Mouse (Mus musculus): Measurements from ENCODE around the gene Sdsl. TPM values are rescaled to one million over a fixed set of nuclear protein-coding genes. Genes with fewer than 3 reads are reported as not detected.

Sdsl gene
- polyA plus RNA-seq, 1 experiment from 2014 or later = 7.9 TPM

- peaks cover 70% of the 10 kb centered on the region for H3K27me3 ChIP-seq (replicated peaks)
- no peak for ATAC-seq (ENCODE audit: low FRiP score)
These were observed 46.0 kb downstream of the Sdsl start for GRCm38 (mm10) chr5:120426572-120426971.

GRCm38 (mm10) chr5:120425711-120426110 is 46.9 kb downstream of the Sdsl start:
- 0% methylated on average over 13 of the region's 20 CpGs for WGBS
- H3K27ac ChIP-seq (replicated peaks) = peak overlapping the region; percentile 91
- peak overlapping the region; percentile 48 for H3K9ac ChIP-seq (replicated peaks)
- no peak; the same call in 1 of the 2 replicates for ATAC-seq (ENCODE audit: low FRiP score)
- peak overlapping the region; percentile 38 for H3K4me3 ChIP-seq (replicated peaks)
- no peaks in the 10 kb centered on the region for H3K36me3 ChIP-seq
- H3K9me3 ChIP-seq (replicated peaks) = no peaks in the 10 kb centered on the region
- H3K27me3 ChIP-seq (replicated peaks) = peaks cover 67% of the 10 kb centered on the region
- H3K4me2 ChIP-seq = peak overlapping the region; percentile 55
- 0 out of 2 replicates have a peak, but pooled peaks cover 6% of the 10 kb centered on the region for H3K4me1 ChIP-seq

More at GRCm38 (mm10) chr5:120426572-120426971, 46.0 kb downstream of the Sdsl start:
- Histone ChIP-seq H3K36me3 (no peaks in the 10 kb centered on the region), H3K4me1 (0 out of 2 replicates have a peak, but pooled peaks cover 6% of the 10 kb centered on the region), H3K9me3 (replicated peaks) (no peaks in the 10 kb centered on the region), H3K27ac (replicated peaks) (peak overlapping the region; percentile 88), H3K9ac (replicated peaks) (peak overlapping the region; percentile 47), H3K4me2 (peak overlapping the region; percentile 55), H3K4me3 (replicated peaks) (peak overlapping the region; percentile 31)
- WGBS = under 1% methylated on average over 10 of the region's 10 CpGs

- Histone ChIP-seq H3K4me2 (peak overlapping the region; percentile 55), H3K36me3 (no peaks in the 10 kb centered on the region), H3K27me3 (replicated peaks) (peaks cover 63% of the 10 kb centered on the region), H3K4me1 (0 out of 2 replicates have a peak, but pooled peaks cover 6% of the 10 kb centered on the region), H3K9ac (replicated peaks) (peak overlapping the region; percentile 43), H3K4me3 (replicated peaks) (peak overlapping the region; percentile 38), H3K9me3 (replicated peaks) (no peaks in the 10 kb centered on the region), H3K27ac (replicated peaks) (peak overlapping the region; percentile 91)
- WGBS = under 1% methylated on average over 11 of the region's 11 CpGs
- ATAC-seq (ENCODE audit: low FRiP score) = no peak
These were observed 48.0 kb downstream of the Sdsl start for GRCm38 (mm10) chr5:120424657-120425056.

- peak overlapping the region; percentile 38 for H3K4me3 ChIP-seq (replicated peaks)
- H3K9ac ChIP-seq (replicated peaks) = peak overlapping the region; percentile 43; the same call in 1 of the 2 replicates
- H3K27me3 ChIP-seq (replicated peaks) = peaks cover 63% of the 10 kb centered on the region
- no peaks in the 10 kb centered on the region for H3K9me3 ChIP-seq (replicated peaks)
- 1% methylated on average over 19 of the region's 19 CpGs for WGBS
- 0 out of 2 replicates have a peak, but pooled peaks cover 6% of the 10 kb centered on the region for H3K4me1 ChIP-seq
- no peak for ATAC-seq (ENCODE audit: low FRiP score)
- H3K36me3 ChIP-seq = no peaks in the 10 kb centered on the region
- H3K4me2 ChIP-seq = peak overlapping the region; percentile 55
- H3K27ac ChIP-seq (replicated peaks) = peak overlapping the region; percentile 91
These were observed 48.6 kb downstream of the Sdsl start for GRCm38 (mm10) chr5:120424039-120424438.

GRCm38 (mm10) chr5:120420106-120420505 is 52.5 kb downstream of the Sdsl start:
- H3K4me1 ChIP-seq = 0 out of 2 replicates have a peak, but pooled peaks cover 3% of the 10 kb centered on the region
- H3K27ac ChIP-seq (replicated peaks) = 0 out of 2 replicates have a peak overlapping the region, but pooled peaks have one; percentile 3
- no peak overlapping the region for H3K4me3 ChIP-seq (replicated peaks)
- H3K9me3 ChIP-seq (replicated peaks) = no peaks in the 10 kb centered on the region
- peaks cover 50% of the 10 kb centered on the region for H3K27me3 ChIP-seq (replicated peaks)
- 81% methylated on average over 8 of the region's 8 CpGs for WGBS
- H3K36me3 ChIP-seq = no peaks in the 10 kb centered on the region
- no peak overlapping the region for H3K9ac ChIP-seq (replicated peaks)
- no peak overlapping the region for H3K4me2 ChIP-seq
- no peak for ATAC-seq (ENCODE audit: low FRiP score)

GRCm38 (mm10) chr5:120413436-120413835 is 59.2 kb downstream of the Sdsl start:
- H3K9me3 ChIP-seq (replicated peaks) = no peaks in the 10 kb centered on the region; the same call in 1 of the 2 replicates
- H3K27ac ChIP-seq (replicated peaks) = no peak overlapping the region
- ATAC-seq (ENCODE audit: low FRiP score) = no peak
- 70% methylated on average over 6 of the region's 6 CpGs for WGBS
- H3K4me3 ChIP-seq (replicated peaks) = no peak overlapping the region
- peaks cover 34% of the 10 kb centered on the region for H3K27me3 ChIP-seq (replicated peaks)
- H3K4me1 ChIP-seq = peaks cover 22% of the 10 kb centered on the region
- H3K9ac ChIP-seq (replicated peaks) = no peak overlapping the region
- H3K4me2 ChIP-seq = no peak overlapping the region
- H3K36me3 ChIP-seq = no peaks in the 10 kb centered on the region

GRCm38 (mm10) chr5:120409385-120410378 is 62.9 kb downstream of the Sdsl start:
- Histone ChIP-seq H3K9me3 (replicated peaks) (no peaks in the 10 kb centered on the region; the same call in 1 of the 2 replicates), H3K4me3 (replicated peaks) (peak overlapping the region; percentile 33), H3K4me2 (peak overlapping the region; percentile 59), H3K36me3 (no peaks in the 10 kb centered on the region), H3K27me3 (replicated peaks) (peaks cover 20% of the 10 kb centered on the region), H3K27ac (replicated peaks) (peak overlapping the region; percentile 94), H3K4me1 (peaks cover 22% of the 10 kb centered on the region), H3K9ac (replicated peaks) (peak overlapping the region; percentile 49)
- peak; percentile 88 for ATAC-seq (ENCODE audit: low FRiP score)
- under 1% methylated on average over 41 of the region's 41 CpGs for WGBS

GRCm38 (mm10) chr5:120408933-120409332 is 63.7 kb downstream of the Sdsl start:
- H3K27ac ChIP-seq (replicated peaks) = peak overlapping the region; percentile 94
- H3K9me3 ChIP-seq (replicated peaks) = no peaks in the 10 kb centered on the region; the same call in 1 of the 2 replicates
- 34% methylated on average over 14 of the region's 14 CpGs for WGBS
- H3K27me3 ChIP-seq (replicated peaks) = peaks cover 19% of the 10 kb centered on the region; the same call in 1 of the 2 replicates
- peak overlapping the region; percentile 33 for H3K4me3 ChIP-seq (replicated peaks)
- ATAC-seq (ENCODE audit: low FRiP score) = peak; percentile 56
- peak overlapping the region; percentile 59 for H3K4me2 ChIP-seq
- no peaks in the 10 kb centered on the region for H3K36me3 ChIP-seq
- H3K4me1 ChIP-seq = peaks cover 22% of the 10 kb centered on the region
- H3K9ac ChIP-seq (replicated peaks) = no peak overlapping the region

Other genes starting within 250 kb of the Sdsl start
- 18.7 and 22.4 TPM in 2 replicates for gene Lhx5, start 41.1 kb downstream of the Sdsl start, polyA plus RNA-seq (2015; fragmentation: Nextera tagmentation; extraction: Ambion mirVana)
- gene Sds, start 3.7 kb upstream of the Sdsl start, polyA plus RNA-seq (2015; fragmentation: Nextera tagmentation; extraction: Ambion mirVana) = not detected in 2 replicates
- 41.8 and 41.9 TPM in 2 replicates for gene Plbd2, start 30.8 kb upstream of the Sdsl start, polyA plus RNA-seq (2015; fragmentation: Nextera tagmentation; extraction: Ambion mirVana)
- 2.8 and 4.4 TPM in 2 replicates for gene Slc8b1, start 38.4 kb upstream of the Sdsl start, polyA plus RNA-seq (2015; fragmentation: Nextera tagmentation; extraction: Ambion mirVana)
- 20.9 and 21.7 TPM in 2 replicates for gene Tpcn1, start 115.9 kb upstream of the Sdsl start, polyA plus RNA-seq (2015; fragmentation: Nextera tagmentation; extraction: Ambion mirVana)
- 1.3 and 1.5 TPM in 2 replicates for gene Iqcd, start 116.2 kb upstream of the Sdsl start, polyA plus RNA-seq (2015; fragmentation: Nextera tagmentation; extraction: Ambion mirVana)
- 29.4 and 34.0 TPM in 2 replicates for gene Rita1, start 139.8 kb upstream of the Sdsl start, polyA plus RNA-seq (2015; fragmentation: Nextera tagmentation; extraction: Ambion mirVana)
- 35.7 and 42.0 TPM in 2 replicates for gene Ddx54, start 139.9 kb upstream of the Sdsl start, polyA plus RNA-seq (2015; fragmentation: Nextera tagmentation; extraction: Ambion mirVana)
- gene Cfap73, start 161.4 kb upstream of the Sdsl start, polyA plus RNA-seq (2015; fragmentation: Nextera tagmentation; extraction: Ambion mirVana) = 0.33 and 0.80 TPM in 2 replicates
- gene Rasal1, start 176.0 kb upstream of the Sdsl start, polyA plus RNA-seq (2015; fragmentation: Nextera tagmentation; extraction: Ambion mirVana) = 0.24 and 0.93 TPM in 2 replicates
- 59.9 and 61.1 TPM in 2 replicates for gene Dtx1, start 239.1 kb upstream of the Sdsl start, polyA plus RNA-seq (2015; fragmentation: Nextera tagmentation; extraction: Ambion mirVana)

Measured in neural tube, embryonic 15.5 days (tissue).